Mouse (Mus musculus) embryonic facial prominence, embryonic 14.5 days (tissue): Measurements from ENCODE around the gene Efcab11. TPM values are rescaled to one million over a fixed set of nuclear protein-coding genes. Genes with fewer than 3 reads are reported as not detected.

Experiments used
- ATAC-seq: fragments of 200-750 bp; cut with Nextera tagmentation; 2 replicates; pipeline ENCODE4 v1.8.0; 2017; ENCODE audit warnings: low read depth, moderate number of reproducible peaks, moderate TSS enrichment
- DNase-seq: peaks from one replicate; pipeline ENCODE4 v3.0.0-alpha.2; 2015; ENCODE audit warnings: low spot score
- H3K27ac ChIP-seq: fragments of 300-500 bp; sonication (generic); replicated peaks from 2 replicates; pipeline ENCODE4 v1.5.1; 2014; ENCODE audit warnings: low read depth, mild to moderate bottlenecking, low read length, moderate library complexity
- H3K27me3 ChIP-seq: fragments of 300-500 bp; sonication (generic); replicated peaks from 2 replicates; pipeline ENCODE4 v1.6.1; 2014; ENCODE audit warnings: low read length; ENCODE audit not compliant: control insufficient read depth, insufficient read depth
- H3K36me3 ChIP-seq: fragments of 300-500 bp; sonication (generic); 2 replicates; pipeline ENCODE4 v1.6.1; 2014; ENCODE audit warnings: low read length, mixed read lengths; ENCODE audit not compliant: control insufficient read depth, insufficient read depth
- H3K4me1 ChIP-seq: fragments of 300-500 bp; sonication (generic); 2 replicates; pipeline ENCODE4 v1.6.1; 2014; ENCODE audit warnings: antibody characterized with exemption, low read length; ENCODE audit not compliant: control insufficient read depth, insufficient read depth
- H3K4me2 ChIP-seq: fragments of 300-500 bp; sonication (generic); 2 replicates; pipeline ENCODE4 v1.6.1; 2014; ENCODE audit warnings: low read depth, mild to moderate bottlenecking, low read length, moderate library complexity, mixed read lengths
- H3K4me3 ChIP-seq: fragments of 300-500 bp; sonication (generic); 2 replicates; pipeline ENCODE4 v1.5.1; 2014; ENCODE audit warnings: low read depth, mild to moderate bottlenecking, low read length
- H3K9ac ChIP-seq: fragments of 300-500 bp; sonication (generic); 2 replicates; pipeline ENCODE4 v1.6.1; 2014; ENCODE audit warnings: low read depth, mild to moderate bottlenecking, low read length, moderate library complexity, mixed read lengths
- H3K9me3 ChIP-seq: fragments of 300-500 bp; sonication (generic); 2 replicates; pipeline ENCODE4 v1.6.1; 2016; ENCODE audit warnings: low read length; ENCODE audit not compliant: control insufficient read depth
- WGBS: fragments of 180-500 bp; shearing (Covaris S2); extraction: QIAGEN DNeasy Blood & Tissue Kit; methylation state at CpG from one replicate; pipeline ENCODE4 v1.1.7; 2014; 5-methylcytosine and 5-hydroxymethylcytosine counted together
- polyA plus RNA-seq: library from polyadenylated mRNA; unstranded; fragments of >200 nt; fragmentation: Nextera tagmentation; extraction: Ambion mirVana; gene quantifications from 2 replicates; pipeline ENCODE4 v1.2.1, GENCODE M21; 2014

Gene Efcab11
- polyA plus RNA-seq = 10.5 and 12.3 TPM in 2 replicates

- Histone ChIP-seq H3K27ac (peak within 1 kb of the TSS; percentile 66), H3K9me3 (no peaks in the 10 kb centered on the region), H3K4me1 (peaks cover 8% of the 10 kb centered on the region), H3K9ac (peak within 1 kb of the TSS; percentile 92), H3K36me3 (no peaks in the 10 kb centered on the region), H3K4me3 (peak within 1 kb of the TSS; percentile 85), H3K4me2 (peak within 1 kb of the TSS; percentile 76), H3K27me3 (no peaks in the 10 kb centered on the region)
- ATAC-seq (peak; percentile 88), DNase-seq (peak; percentile 97)
- WGBS = under 1% methylated on average over 39 of the region's 73 CpGs
Measured at GRCm38 (mm10) chr12:99884269-99885261, at the start of gene Efcab11, which contains the start of gene Tdp1. TSS of gene Efcab11 (minus strand) at chr12:99884439. TSS of gene Tdp1 (plus strand) at chr12:99884517.

DNA sequence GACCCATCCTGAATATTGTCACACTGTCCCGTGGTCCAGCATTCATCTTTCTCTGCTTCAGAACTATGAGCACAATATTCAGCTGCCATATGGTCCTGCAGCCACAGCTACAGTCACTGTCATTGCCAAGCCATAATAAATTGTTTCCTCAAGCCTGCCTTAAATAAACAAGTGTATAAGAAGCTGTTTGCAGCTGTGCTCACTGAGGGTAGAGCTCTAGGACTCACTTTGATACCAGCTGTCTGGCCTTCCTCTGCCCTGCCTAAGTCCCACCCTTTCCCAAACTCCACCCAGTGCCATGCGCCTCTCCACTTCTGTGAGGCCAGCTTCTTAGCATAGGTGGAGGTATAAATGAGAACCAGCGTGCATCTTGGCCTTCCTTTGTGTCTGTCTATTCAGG is 49.4 kb upstream of the Efcab11 start:
- ATAC-seq (no peak), DNase-seq (no peak)
- H3K4me3 ChIP-seq = no peak overlapping the region
- peaks cover 35% of the 10 kb centered on the region for H3K36me3 ChIP-seq
- 94% methylated on average over 3 of the region's 3 CpGs for WGBS
- no peaks in the 10 kb centered on the region for H3K9me3 ChIP-seq
- no peak overlapping the region for H3K27ac ChIP-seq
- H3K27me3 ChIP-seq = no peaks in the 10 kb centered on the region
- H3K4me2 ChIP-seq = no peak overlapping the region
- H3K9ac ChIP-seq = no peak overlapping the region
- H3K4me1 ChIP-seq = no peaks in the 10 kb centered on the region

DNA sequence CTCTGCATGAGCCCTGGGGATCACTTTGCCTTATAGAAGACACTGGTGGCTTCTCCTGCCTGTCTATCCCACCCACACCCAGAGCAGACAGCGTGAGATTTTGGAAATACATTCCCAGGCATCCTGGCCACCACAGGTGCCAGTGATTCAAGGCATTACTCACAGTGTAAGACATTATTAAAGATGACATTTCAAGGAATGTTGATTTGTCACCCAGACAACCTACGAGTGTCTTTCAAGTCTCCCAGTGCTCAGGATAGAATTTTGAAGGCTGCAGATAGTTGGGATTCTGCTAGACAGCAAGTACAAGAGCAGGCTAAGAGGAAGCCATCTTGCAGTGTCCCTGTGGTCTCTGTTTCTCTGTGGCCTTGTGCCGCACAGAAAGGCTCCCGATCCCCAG is 48.0 kb upstream of the Efcab11 start:
- Histone ChIP-seq H3K27ac (no peak overlapping the region), H3K9ac (no peak overlapping the region), H3K4me1 (no peaks in the 10 kb centered on the region), H3K9me3 (no peaks in the 10 kb centered on the region), H3K4me3 (no peak overlapping the region), H3K27me3 (no peaks in the 10 kb centered on the region), H3K36me3 (peaks cover 32% of the 10 kb centered on the region), H3K4me2 (no peak overlapping the region)
- 86% methylated on average over 4 of the region's 4 CpGs for WGBS
- no peak for ATAC-seq
- no peak for DNase-seq

GRCm38 (mm10) chr12:99929160-99929559 is 44.9 kb upstream of the Efcab11 start:
- H3K27ac ChIP-seq = no peak overlapping the region
- 68% methylated on average over 1 of the region's 1 CpGs for WGBS
- no peak for DNase-seq
- H3K4me3 ChIP-seq = no peak overlapping the region
- H3K4me1 ChIP-seq = no peaks in the 10 kb centered on the region
- H3K9ac ChIP-seq = no peak overlapping the region
- H3K27me3 ChIP-seq = no peaks in the 10 kb centered on the region
- H3K4me2 ChIP-seq = no peak overlapping the region
- peaks cover 22% of the 10 kb centered on the region; the same call in 1 of the 2 replicates for H3K36me3 ChIP-seq
- no peak for ATAC-seq
- no peaks in the 10 kb centered on the region for H3K9me3 ChIP-seq

GRCm38 (mm10) chr12:99928311-99928710 is 44.1 kb upstream of the Efcab11 start:
- Histone ChIP-seq H3K36me3 (peaks cover 22% of the 10 kb centered on the region; the same call in 1 of the 2 replicates), H3K4me1 (no peaks in the 10 kb centered on the region), H3K4me2 (no peak overlapping the region), H3K9me3 (no peaks in the 10 kb centered on the region), H3K27me3 (no peaks in the 10 kb centered on the region), H3K9ac (no peak overlapping the region), H3K4me3 (no peak overlapping the region), H3K27ac (no peak overlapping the region)
- no peak for DNase-seq
- no peak for ATAC-seq
- 86% methylated on average over 7 of the region's 7 CpGs for WGBS

GRCm38 (mm10) chr12:99923703-99924102 is 39.5 kb upstream of the Efcab11 start:
- Histone ChIP-seq H3K9me3 (no peaks in the 10 kb centered on the region), H3K27ac (no peak overlapping the region), H3K36me3 (peaks cover 20% of the 10 kb centered on the region), H3K4me3 (no peak overlapping the region), H3K27me3 (no peaks in the 10 kb centered on the region), H3K9ac (no peak overlapping the region), H3K4me2 (no peak overlapping the region), H3K4me1 (no peaks in the 10 kb centered on the region)
- WGBS = 57% methylated on average over 5 of the region's 5 CpGs
- no peak for ATAC-seq
- no peak for DNase-seq

DNA sequence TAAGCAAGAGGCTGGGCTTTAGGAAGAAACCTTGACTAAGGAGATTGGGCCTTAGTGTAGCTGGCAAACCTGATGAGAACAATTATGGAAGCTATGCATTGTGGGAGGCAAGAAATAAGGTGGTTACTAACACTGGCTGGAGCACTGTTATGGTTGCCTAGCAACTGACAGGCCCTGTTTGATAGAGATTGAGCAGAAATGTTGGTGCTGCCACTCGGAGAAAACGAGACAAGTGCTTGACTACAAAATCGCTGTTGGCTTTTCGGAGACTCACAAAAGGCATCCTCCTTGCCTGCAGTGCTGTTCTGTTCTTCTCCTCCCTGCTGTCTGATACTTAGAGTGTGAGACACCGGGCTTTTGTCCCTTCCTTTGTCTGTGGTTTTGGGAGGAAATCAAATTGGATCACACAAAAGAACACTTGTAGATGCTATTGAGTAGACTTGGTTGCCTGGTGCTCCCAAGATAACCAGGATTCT is 38.9 kb upstream of the Efcab11 start:
- Histone ChIP-seq H3K9me3 (no peaks in the 10 kb centered on the region), H3K9ac (no peak overlapping the region), H3K27me3 (no peaks in the 10 kb centered on the region), H3K4me1 (no peaks in the 10 kb centered on the region), H3K27ac (no peak overlapping the region), H3K4me3 (no peak overlapping the region), H3K4me2 (no peak overlapping the region), H3K36me3 (peaks cover 25% of the 10 kb centered on the region)
- WGBS = 36% methylated on average over 5 of the region's 5 CpGs
- ATAC-seq = peak; percentile 18; the same call in 1 of the 2 replicates
- peak; percentile 15 for DNase-seq

DNA sequence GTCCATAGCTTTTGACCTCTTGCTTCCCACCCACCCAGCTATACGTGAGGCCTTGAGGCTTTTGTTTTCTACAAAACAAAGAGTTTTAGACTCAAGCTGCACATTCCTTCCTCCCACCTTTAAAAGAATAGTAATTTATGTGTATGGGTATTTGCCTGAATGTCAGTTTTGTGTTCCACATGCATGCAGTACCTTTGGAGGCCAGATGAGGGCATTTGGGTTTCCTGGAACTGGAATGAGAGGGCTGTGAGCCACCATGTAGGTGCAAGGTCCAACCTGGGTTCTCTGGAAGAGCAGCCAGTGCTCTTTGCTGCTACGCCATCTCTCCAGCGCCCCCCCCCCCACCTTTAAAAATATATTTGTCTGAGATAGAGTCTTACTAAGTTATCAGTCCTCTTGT is 36.8 kb upstream of the Efcab11 start:
- ATAC-seq = no peak
- 84% methylated on average over 3 of the region's 3 CpGs for WGBS
- Histone ChIP-seq H3K4me3 (no peak overlapping the region), H3K9ac (no peak overlapping the region), H3K27ac (no peak overlapping the region), H3K27me3 (no peaks in the 10 kb centered on the region), H3K9me3 (no peaks in the 10 kb centered on the region), H3K4me2 (no peak overlapping the region), H3K4me1 (no peaks in the 10 kb centered on the region), H3K36me3 (peaks cover 33% of the 10 kb centered on the region)
- DNase-seq = no peak
